Mouse (Mus musculus) hindbrain, embryonic 10.5 days (tissue): Measurements from ENCODE around the gene S100a3. TPM values are rescaled to one million over a fixed set of nuclear protein-coding genes. Genes with fewer than 3 reads are reported as not detected.

ENCODE experiments used
- DNase-seq: peaks from one replicate; pipeline ENCODE4 v3.0.0-alpha.2; 2017; ENCODE audit warnings: low spot score
- H3K27ac ChIP-seq: fragments of 300-500 bp; sonication (generic); 2 replicates; pipeline ENCODE4 v1.5.1; 2016; ENCODE audit warnings: mild to moderate bottlenecking, moderate library complexity
- H3K27me3 ChIP-seq: fragments of 300-500 bp; sonication (generic); 2 replicates; pipeline ENCODE4 v1.6.1; 2016; ENCODE audit warnings: mild to moderate bottlenecking; ENCODE audit not compliant: poor library complexity, insufficient read depth, severe bottlenecking
- H3K36me3 ChIP-seq: fragments of 300-500 bp; sonication (generic); 2 replicates; pipeline ENCODE4 v1.6.1; 2016; ENCODE audit warnings: mild to moderate bottlenecking, moderate library complexity
- H3K4me1 ChIP-seq: fragments of 300-500 bp; sonication (generic); replicated peaks from 2 replicates; pipeline ENCODE4 v1.6.1; 2016; ENCODE audit warnings: mild to moderate bottlenecking
- H3K4me3 ChIP-seq: fragments of 300-500 bp; sonication (generic); 2 replicates; pipeline ENCODE4 v1.5.1; 2016; ENCODE audit warnings: mild to moderate bottlenecking, moderate library complexity
- H3K9me3 ChIP-seq: fragments of 300-500 bp; sonication (generic); 2 replicates; pipeline ENCODE4 v1.6.1; 2016; ENCODE audit warnings: mild to moderate bottlenecking, moderate library complexity
- WGBS: fragments of 180-500 bp; shearing (Covaris S2); methylation state at CpG from one replicate; pipeline ENCODE4 v1.1.7; 2016; 5-methylcytosine and 5-hydroxymethylcytosine counted together
- polyA plus RNA-seq: library from polyadenylated mRNA; unstranded; fragments of >200 nt; fragmentation: Nextera tagmentation; extraction: Ambion mirVana; gene quantifications from 2 replicates; pipeline ENCODE4 v1.2.1, GENCODE M21; 2016

S100a3 gene
- polyA plus RNA-seq, 1 experiment from 2014 or later, result 0.24 TPM

GRCm38 (mm10) chr3:90531713-90532112 is 28.7 kb upstream of the S100a3 start:
- no peaks in the 10 kb centered on the region for H3K36me3 ChIP-seq
- H3K9me3 ChIP-seq, result no peaks in the 10 kb centered on the region
- H3K27ac ChIP-seq, result no peak overlapping the region
- H3K27me3 ChIP-seq, result peaks cover 1% of the 10 kb centered on the region; the same call in 1 of the 2 replicates
- no peaks in the 10 kb centered on the region for H3K4me1 ChIP-seq
- H3K4me3 ChIP-seq, result no peak overlapping the region
- WGBS, result 70% methylated on average over 5 of the region's 5 CpGs
- DNase-seq, result no peak

- peaks cover 7% of the 10 kb centered on the region for H3K4me1 ChIP-seq
Measured at GRCm38 (mm10) chr3:90535446-90535845, 24.9 kb upstream of the S100a3 start.

GRCm38 (mm10) chr3:90537141-90537904 is 23.1 kb upstream of the S100a3 start, which contains the start of gene S100a16:
Gene S100a16, plus strand, starts transcription at chr3:90537254.
- DNase-seq, result no peak
- Histone ChIP-seq H3K27ac (no peak within 1 kb of the TSS), H3K4me1 (peaks cover 26% of the 10 kb centered on the region), H3K36me3 (no peaks in the 10 kb centered on the region), H3K4me3 (no peak within 1 kb of the TSS), H3K9me3 (no peaks in the 10 kb centered on the region), H3K27me3 (peaks cover 3% of the 10 kb centered on the region)
- WGBS, result 41% methylated on average over 10 of the region's 10 CpGs

More at GRCm38 (mm10) chr3:90535446-90535845, 24.9 kb upstream of the S100a3 start:
- H3K27ac ChIP-seq, result no peak overlapping the region
- H3K36me3 ChIP-seq, result no peaks in the 10 kb centered on the region
- DNase-seq, result no peak
- H3K27me3 ChIP-seq, result peaks cover 3% of the 10 kb centered on the region
- no peaks in the 10 kb centered on the region for H3K9me3 ChIP-seq
- WGBS, result 78% methylated on average over 1 of the region's 1 CpGs
- no peak overlapping the region for H3K4me3 ChIP-seq

GRCm38 (mm10) chr3:90537905-90538296 is 22.5 kb upstream of the S100a3 start:
- H3K4me1 ChIP-seq, result peaks cover 32% of the 10 kb centered on the region
- H3K27me3 ChIP-seq, result peaks cover 3% of the 10 kb centered on the region
- no peaks in the 10 kb centered on the region for H3K9me3 ChIP-seq
- H3K27ac ChIP-seq, result no peak overlapping the region
- WGBS, result 74% methylated on average over 5 of the region's 5 CpGs
- H3K4me3 ChIP-seq, result no peak overlapping the region
- no peaks in the 10 kb centered on the region for H3K36me3 ChIP-seq
- DNase-seq, result no peak

GRCm38 (mm10) chr3:90540904-90541303 is 19.5 kb upstream of the S100a3 start:
- Histone ChIP-seq H3K27ac (peak overlapping the region; percentile 76), H3K4me3 (peak overlapping the region; percentile 20), H3K9me3 (no peaks in the 10 kb centered on the region), H3K36me3 (no peaks in the 10 kb centered on the region), H3K4me1 (peaks cover 32% of the 10 kb centered on the region), H3K27me3 (peaks cover 3% of the 10 kb centered on the region)
- DNase-seq, result peak; percentile 33
- 39% methylated on average over 4 of the region's 4 CpGs for WGBS

- DNase-seq, result no peak
Measured at GRCm38 (mm10) chr3:90549676-90550420, 10.5 kb upstream of the S100a3 start.

GRCm38 (mm10) chr3:90550421-90550790 is 10.0 kb upstream of the S100a3 start:
- WGBS, result 93% methylated on average over 2 of the region's 2 CpGs
- Histone ChIP-seq H3K36me3 (no peaks in the 10 kb centered on the region), H3K27me3 (no peaks in the 10 kb centered on the region), H3K27ac (no peak overlapping the region), H3K4me3 (no peak overlapping the region), H3K4me1 (no peaks in the 10 kb centered on the region), H3K9me3 (no peaks in the 10 kb centered on the region)
- no peak for DNase-seq

More at GRCm38 (mm10) chr3:90549676-90550420, 10.5 kb upstream of the S100a3 start:
- Histone ChIP-seq H3K9me3 (no peaks in the 10 kb centered on the region), H3K27ac (no peak overlapping the region), H3K36me3 (no peaks in the 10 kb centered on the region), H3K4me3 (no peak overlapping the region), H3K27me3 (no peaks in the 10 kb centered on the region), H3K4me1 (no peaks in the 10 kb centered on the region)
- WGBS, result 66% methylated on average over 5 of the region's 5 CpGs

GRCm38 (mm10) chr3:90552231-90552630 is 8.1 kb upstream of the S100a3 start:
- DNase-seq, result no peak
- Histone ChIP-seq H3K4me1 (0 out of 2 replicates have a peak, but pooled peaks cover 4% of the 10 kb centered on the region), H3K27me3 (no peaks in the 10 kb centered on the region), H3K4me3 (no peak overlapping the region), H3K27ac (no peak overlapping the region), H3K36me3 (no peaks in the 10 kb centered on the region), H3K9me3 (no peaks in the 10 kb centered on the region)
- 80% methylated on average over 2 of the region's 2 CpGs for WGBS

GRCm38 (mm10) chr3:90555954-90556353 is 4.4 kb upstream of the S100a3 start:
- Histone ChIP-seq H3K27ac (no peak overlapping the region), H3K4me3 (no peak overlapping the region), H3K9me3 (no peaks in the 10 kb centered on the region), H3K36me3 (no peaks in the 10 kb centered on the region), H3K4me1 (0 out of 2 replicates have a peak, but pooled peaks cover 4% of the 10 kb centered on the region), H3K27me3 (no peaks in the 10 kb centered on the region)
- DNase-seq, result no peak
- 64% methylated on average over 5 of the region's 5 CpGs for WGBS

- H3K9me3 ChIP-seq, result no peaks in the 10 kb centered on the region
- no peaks in the 10 kb centered on the region for H3K27me3 ChIP-seq
- no peaks in the 10 kb centered on the region for H3K36me3 ChIP-seq
- 85% methylated on average over 5 of the region's 5 CpGs for WGBS
- DNase-seq, result no peak
- H3K27ac ChIP-seq, result no peak overlapping the region
- no peak overlapping the region for H3K4me3 ChIP-seq
- H3K4me1 ChIP-seq, result no peaks in the 10 kb centered on the region
Measured at GRCm38 (mm10) chr3:90574691-90575090, 14.3 kb downstream of the S100a3 start.

- Histone ChIP-seq H3K27ac (no peak overlapping the region), H3K4me1 (no peaks in the 10 kb centered on the region), H3K4me3 (no peak overlapping the region), H3K9me3 (no peaks in the 10 kb centered on the region), H3K27me3 (no peaks in the 10 kb centered on the region), H3K36me3 (no peaks in the 10 kb centered on the region)
- WGBS, result 84% methylated on average over 3 of the region's 3 CpGs
- no peak for DNase-seq
Measured at GRCm38 (mm10) chr3:90575320-90575719, 14.9 kb downstream of the S100a3 start.

- Histone ChIP-seq H3K4me1 (no peaks in the 10 kb centered on the region), H3K27ac (no peak overlapping the region), H3K27me3 (no peaks in the 10 kb centered on the region), H3K4me3 (no peak overlapping the region), H3K9me3 (no peaks in the 10 kb centered on the region), H3K36me3 (no peaks in the 10 kb centered on the region)
- WGBS, result 76% methylated on average over 10 of the region's 10 CpGs
- no peak for DNase-seq
Measured at GRCm38 (mm10) chr3:90576351-90577001, 16.1 kb downstream of the S100a3 start.

- Histone ChIP-seq H3K27ac (no peak overlapping the region), H3K36me3 (no peaks in the 10 kb centered on the region), H3K27me3 (no peaks in the 10 kb centered on the region), H3K4me3 (no peak overlapping the region), H3K4me1 (no peaks in the 10 kb centered on the region), H3K9me3 (no peaks in the 10 kb centered on the region)
- DNase-seq, result no peak
- 82% methylated on average over 7 of the region's 7 CpGs for WGBS
Measured at GRCm38 (mm10) chr3:90579433-90579832, 19.1 kb downstream of the S100a3 start.
